Mouse (Mus musculus) heart, postnatal 0 days (tissue): ENCODE measurements around the gene Edar. TPM values are rescaled to one million over a fixed set of nuclear protein-coding genes. Genes with fewer than 3 reads are reported as not detected.

ENCODE experiments used
- ATAC-seq: fragments of 200-750 bp; cut with Nextera tagmentation; 2 replicates; pipeline ENCODE4 v1.8.0; 2017; ENCODE audit warnings: low read depth, moderate number of reproducible peaks, moderate library complexity; ENCODE audit not compliant: insufficient read depth
- DNase-seq: peaks from one replicate; pipeline ENCODE4 v3.0.0-alpha.2; 2016; ENCODE audit warnings: low spot score
- H3K27ac ChIP-seq: fragments of 300-500 bp; sonication (generic); 2 replicates; pipeline ENCODE4 v1.5.1; 2014; ENCODE audit warnings: low read depth, mild to moderate bottlenecking
- H3K27me3 ChIP-seq: fragments of 300-500 bp; sonication (generic); 2 replicates; pipeline ENCODE4 v1.6.1; 2014; ENCODE audit warnings: low read length, mixed read lengths; ENCODE audit not compliant: control insufficient read depth, insufficient read depth
- H3K36me3 ChIP-seq: fragments of 300-500 bp; sonication (generic); replicated peaks from 2 replicates; pipeline ENCODE4 v1.6.1; 2014; ENCODE audit warnings: low read length, mixed read lengths; ENCODE audit not compliant: control insufficient read depth, insufficient read depth
- H3K4me1 ChIP-seq: fragments of 300-500 bp; sonication (generic); 2 replicates; pipeline ENCODE4 v1.6.1; 2014; ENCODE audit warnings: antibody characterized with exemption; ENCODE audit not compliant: control insufficient read depth, insufficient read depth
- H3K4me2 ChIP-seq: fragments of 300-500 bp; sonication (generic); 2 replicates; pipeline ENCODE4 v1.6.1; 2014; ENCODE audit warnings: low read depth, mild to moderate bottlenecking, low read length, moderate library complexity
- H3K4me3 ChIP-seq: fragments of 300-500 bp; sonication (generic); 2 replicates; pipeline ENCODE4 v1.5.1; 2014; ENCODE audit warnings: low read depth, low read length
- H3K9ac ChIP-seq: fragments of 300-500 bp; sonication (generic); replicated peaks from 2 replicates; pipeline ENCODE4 v1.6.1; 2014; ENCODE audit warnings: low read depth, low read length, mixed read lengths
- H3K9me3 ChIP-seq: fragments of 300-500 bp; sonication (generic); replicated peaks from 2 replicates; pipeline ENCODE4 v1.6.1; 2016; ENCODE audit warnings: low read length; ENCODE audit not compliant: control insufficient read depth
- CTCF ChIP-seq: IDR thresholded peaks from 2 replicates; pipeline ENCODE4 v1.5.1; 2016; ENCODE audit warnings: antibody characterized with exemption, control low read depth, low read depth
- EP300 ChIP-seq: IDR thresholded peaks from 2 replicates; pipeline ENCODE4 v1.6.1; 2016; ENCODE audit warnings: antibody characterized with exemption, low read depth
- WGBS: fragments of 180-500 bp; shearing (Covaris S2); extraction: QIAGEN DNeasy Blood & Tissue Kit; methylation state at CpG from one replicate; pipeline ENCODE4 v1.1.7; 2014; 5-methylcytosine and 5-hydroxymethylcytosine counted together
- polyA plus RNA-seq: library from polyadenylated mRNA; unstranded; fragments of >200 nt; fragmentation: Nextera tagmentation; extraction: Ambion mirVana; gene quantifications from 2 replicates; pipeline ENCODE4 v1.2.1, GENCODE M21; 2015
- total RNA-seq: library from RNA; depleted of rRNA; stranded (reverse); fragments of >200 nt; gene quantifications from 2 replicates; pipeline ENCODE4 v1.2.3, GENCODE M21; 2014; ENCODE audit warnings: low replicate concordance

The Edar gene
- total and polyA plus RNA-seq, 2 experiments from 2014 or later: not detected

DNA sequence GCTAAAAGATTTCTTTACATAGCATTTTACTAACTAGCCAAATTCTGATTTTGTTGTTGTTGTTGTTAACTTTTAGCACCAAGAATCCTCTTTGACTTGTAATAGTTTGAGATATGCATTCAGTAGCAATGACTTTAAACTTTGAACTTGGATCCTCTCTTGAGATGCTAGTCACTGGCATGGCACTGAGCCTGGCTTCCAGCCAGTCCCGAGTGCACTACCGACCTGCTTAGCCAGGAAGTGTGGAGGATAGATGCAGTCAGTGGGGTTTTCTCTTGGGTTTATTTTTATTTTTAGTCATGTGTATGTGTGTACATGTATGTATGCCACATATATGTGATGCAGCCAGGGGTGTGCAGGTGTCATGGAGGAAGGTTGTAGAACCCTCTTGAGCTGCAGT lies 17.7 kb downstream of the Edar start:
- H3K4me2 ChIP-seq: no peak overlapping the region
- H3K4me1 ChIP-seq: peaks cover 5% of the 10 kb centered on the region; the same call in 1 of the 2 replicates
- TF ChIP-seq EP300: no peak
- TF ChIP-seq CTCF: no peak
- DNase-seq: no peak
- no peaks in the 10 kb centered on the region for H3K36me3 ChIP-seq
- no peaks in the 10 kb centered on the region for H3K9me3 ChIP-seq
- H3K9ac ChIP-seq: no peak overlapping the region
- H3K27ac ChIP-seq: no peak overlapping the region
- no peak for ATAC-seq
- 7% methylated on average over 2 of the region's 2 CpGs for WGBS
- no peaks in the 10 kb centered on the region for H3K27me3 ChIP-seq
- H3K4me3 ChIP-seq: no peak overlapping the region

DNA sequence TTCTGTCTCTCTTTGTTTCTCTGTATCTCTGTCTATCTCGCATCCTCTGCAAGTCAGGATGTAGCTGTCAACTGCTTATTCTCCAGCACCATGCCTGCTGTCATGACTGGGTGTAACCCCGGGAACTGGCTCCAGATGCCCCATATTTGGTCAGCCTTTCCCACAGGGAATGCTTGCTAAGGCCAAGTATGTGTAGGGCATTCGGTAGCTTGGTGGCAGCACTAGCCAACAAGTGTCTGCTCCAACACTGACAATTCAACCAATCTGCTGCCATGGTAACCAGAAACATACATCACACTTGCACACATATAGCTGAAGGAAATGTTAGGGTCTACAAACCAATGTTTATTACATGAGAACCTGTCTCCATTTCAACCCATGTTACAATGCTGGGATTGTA lies 21.8 kb downstream of the Edar start:
- DNase-seq: no peak
- TF ChIP-seq EP300 (no peak), CTCF (no peak)
- peak; percentile 37; the same call in 1 of the 2 replicates for ATAC-seq

DNA sequence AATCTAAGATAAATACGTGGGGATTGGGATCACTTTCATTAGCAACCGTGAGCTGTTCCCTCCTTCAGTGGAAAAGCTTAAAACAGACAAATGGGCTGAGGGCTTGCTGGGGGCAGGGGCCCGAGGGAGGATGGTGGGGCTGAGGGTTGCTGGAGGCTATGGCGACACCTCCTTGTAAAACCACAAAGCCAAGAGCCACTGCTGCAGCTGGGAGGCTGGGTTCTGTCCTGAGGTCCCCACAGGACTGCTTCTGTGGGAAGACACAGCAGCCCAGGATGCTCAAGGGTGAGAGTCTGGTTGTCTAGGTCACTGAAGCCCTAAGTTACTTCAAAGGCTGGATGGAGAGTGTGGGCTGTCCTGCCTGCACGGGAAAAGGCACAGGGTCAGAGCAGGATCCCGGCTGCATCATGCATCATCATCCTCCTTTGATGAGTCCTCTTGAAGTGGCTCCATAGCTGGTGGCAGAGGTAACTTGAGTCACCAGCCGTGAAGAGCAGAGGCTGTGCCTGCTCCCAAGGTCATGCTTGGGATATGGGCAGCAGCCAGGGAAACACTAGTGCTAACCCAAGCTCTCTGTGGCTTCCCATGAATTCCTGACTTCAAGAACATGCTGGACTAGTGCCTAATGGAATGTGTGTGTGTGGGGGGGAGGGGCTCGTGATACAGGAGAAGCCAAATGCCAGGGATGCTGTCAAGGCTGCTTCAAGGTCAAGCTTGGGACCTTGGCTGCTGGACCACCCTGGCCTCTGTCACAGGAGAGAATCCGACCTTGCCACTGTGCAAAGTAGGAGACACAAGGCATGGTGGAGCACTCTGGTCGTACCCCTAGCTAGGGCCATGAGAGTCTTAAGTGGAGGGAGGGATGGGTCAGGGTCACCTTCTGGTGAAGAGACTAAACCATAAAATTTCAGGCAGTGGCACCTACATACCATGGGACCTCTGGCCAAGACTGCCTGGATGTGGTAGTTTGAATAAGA lies 22.7 kb downstream of the Edar start:
- no peak overlapping the region for H3K4me3 ChIP-seq
- H3K9ac ChIP-seq: no peak overlapping the region
- H3K27me3 ChIP-seq: no peaks in the 10 kb centered on the region
- no peak for TF ChIP-seq CTCF
- TF ChIP-seq EP300: no peak
- H3K4me1 ChIP-seq: peaks cover 12% of the 10 kb centered on the region
- no peak overlapping the region for H3K4me2 ChIP-seq
- DNase-seq: peak; percentile 55
- WGBS: 22% methylated on average over 10 of the region's 10 CpGs
- H3K36me3 ChIP-seq: no peaks in the 10 kb centered on the region
- no peak overlapping the region for H3K27ac ChIP-seq
- ATAC-seq: peak; percentile 77
- H3K9me3 ChIP-seq: no peaks in the 10 kb centered on the region

More for the DNA sequence above, 21.8 kb downstream of the Edar start:
- H3K36me3 ChIP-seq: no peaks in the 10 kb centered on the region
- no peaks in the 10 kb centered on the region for H3K9me3 ChIP-seq
- WGBS: 20% methylated on average over 3 of the region's 3 CpGs
- H3K4me3 ChIP-seq: no peak overlapping the region
- H3K27me3 ChIP-seq: no peaks in the 10 kb centered on the region
- H3K4me1 ChIP-seq: peaks cover 12% of the 10 kb centered on the region
- no peak overlapping the region for H3K9ac ChIP-seq
- H3K27ac ChIP-seq: no peak overlapping the region
- H3K4me2 ChIP-seq: no peak overlapping the region

DNA sequence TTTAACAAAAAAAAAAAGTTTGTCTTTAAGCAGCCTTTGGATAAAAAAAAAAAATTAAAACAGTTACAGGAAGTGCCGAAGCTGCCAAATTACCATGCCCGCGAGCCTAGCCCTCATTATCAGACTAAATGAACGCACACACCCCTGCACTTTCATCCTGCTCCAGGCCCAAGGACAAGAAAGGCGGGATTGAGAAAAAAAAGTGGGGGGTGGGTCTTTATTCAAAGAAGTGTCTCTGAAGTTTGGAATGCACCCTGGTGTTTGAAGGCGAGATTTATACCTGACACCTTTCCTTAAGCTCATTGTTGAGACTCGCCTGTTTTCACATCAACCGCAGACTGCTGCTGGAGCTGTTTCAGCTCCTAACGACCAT lies 23.4 kb downstream of the Edar start:
- Histone ChIP-seq H3K36me3 (no peaks in the 10 kb centered on the region), H3K9me3 (no peaks in the 10 kb centered on the region), H3K4me3 (no peak overlapping the region), H3K27ac (no peak overlapping the region), H3K4me2 (no peak overlapping the region), H3K27me3 (no peaks in the 10 kb centered on the region), H3K4me1 (peaks cover 12% of the 10 kb centered on the region), H3K9ac (no peak overlapping the region)
- TF ChIP-seq EP300: no peak
- no peak for TF ChIP-seq CTCF
- DNase-seq (no peak), ATAC-seq (no peak)
- 31% methylated on average over 9 of the region's 9 CpGs for WGBS

DNA sequence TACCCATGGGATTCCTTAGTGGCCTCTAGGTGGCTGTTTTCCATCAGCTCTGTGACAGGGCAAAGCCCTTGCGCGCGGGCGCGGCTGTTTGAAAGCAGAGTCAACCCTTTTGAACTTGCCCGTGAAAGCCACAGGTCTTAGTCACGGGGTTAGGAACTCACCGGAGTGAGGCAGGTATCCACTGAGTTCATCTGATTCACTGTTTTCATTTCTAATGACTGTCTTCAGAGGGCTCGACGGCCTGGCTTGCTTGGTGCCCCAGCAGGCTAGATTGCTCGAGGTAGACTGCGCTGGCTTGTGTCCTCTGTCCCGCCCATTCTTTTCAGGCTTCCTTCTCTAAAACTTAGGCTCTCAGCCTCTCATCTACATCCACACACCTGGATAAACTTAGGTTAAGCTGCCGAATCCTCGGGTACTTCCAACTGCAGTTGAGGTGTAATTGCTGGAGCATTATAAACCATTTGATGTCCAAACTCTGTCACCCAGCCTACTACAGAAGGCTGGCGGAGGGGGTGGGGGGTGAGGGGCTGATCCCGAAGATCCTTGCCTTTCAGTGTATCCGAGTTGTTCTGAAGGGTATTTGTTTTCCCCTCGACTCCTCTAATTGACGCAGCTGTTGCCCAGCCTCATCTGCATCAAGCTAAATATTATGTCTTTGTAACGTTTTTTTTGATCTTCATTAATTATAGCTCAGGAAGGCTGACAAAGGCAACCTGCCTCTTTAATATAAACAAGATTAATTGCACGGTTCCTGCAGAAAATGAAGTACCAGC lies 24.0 kb downstream of the Edar start:
- Histone ChIP-seq H3K9ac (no peak overlapping the region), H3K4me3 (no peak overlapping the region)

More for the DNA sequence above, 24.0 kb downstream of the Edar start:
- H3K36me3 ChIP-seq: no peaks in the 10 kb centered on the region
- ATAC-seq (no peak), DNase-seq (no peak)
- peak overlapping the region; percentile 29; the same call in 1 of the 2 replicates for H3K4me2 ChIP-seq
- no peaks in the 10 kb centered on the region for H3K9me3 ChIP-seq
- TF ChIP-seq CTCF (no peak), EP300 (no peak)
- 13% methylated on average over 22 of the region's 22 CpGs for WGBS
- peaks cover 12% of the 10 kb centered on the region for H3K4me1 ChIP-seq
- H3K27ac ChIP-seq: no peak overlapping the region
- H3K27me3 ChIP-seq: no peaks in the 10 kb centered on the region
